Mouse (Mus musculus) kidney, embryonic 16.5 days (tissue): ENCODE results near the gene Art4. TPM values are rescaled to one million over a fixed set of nuclear protein-coding genes. Genes with fewer than 3 reads are reported as not detected.

Source experiments
- ATAC-seq: fragments of 200-750 bp; cut with Nextera tagmentation; 2 replicates; pipeline ENCODE4 v1.8.0; 2017; ENCODE audit warnings: moderate TSS enrichment; ENCODE audit not compliant: low FRiP score, low TSS enrichment
- H3K27ac ChIP-seq: fragments of 300-500 bp; sonication (generic); 2 replicates; pipeline ENCODE4 v1.5.1; 2014; ENCODE audit warnings: low read length
- H3K27me3 ChIP-seq: fragments of 300-500 bp; sonication (generic); 2 replicates; pipeline ENCODE4 v1.6.1; 2014; ENCODE audit warnings: low read length, control low read depth, mixed read lengths; ENCODE audit not compliant: insufficient read depth
- H3K36me3 ChIP-seq: fragments of 300-500 bp; sonication (generic); 2 replicates; pipeline ENCODE4 v1.6.1; 2014; ENCODE audit warnings: low read length, control low read depth, mixed read lengths; ENCODE audit not compliant: insufficient read depth
- H3K4me1 ChIP-seq: fragments of 300-500 bp; sonication (generic); 2 replicates; pipeline ENCODE4 v1.6.1; 2014; ENCODE audit warnings: low read length, control low read depth, mixed read lengths; ENCODE audit not compliant: insufficient read depth
- H3K4me2 ChIP-seq: fragments of 300-500 bp; sonication (generic); replicated peaks from 2 replicates; pipeline ENCODE4 v1.6.1; 2014; ENCODE audit warnings: low read depth, low read length
- H3K4me3 ChIP-seq: fragments of 300-500 bp; sonication (generic); 2 replicates; pipeline ENCODE4 v1.5.1; 2014; ENCODE audit warnings: mild to moderate bottlenecking, low read length
- H3K9ac ChIP-seq: fragments of 300-500 bp; sonication (generic); replicated peaks from 2 replicates; pipeline ENCODE4 v1.6.1; 2014; ENCODE audit warnings: low read length
- H3K9me3 ChIP-seq: fragments of 300-500 bp; sonication (generic); 2 replicates; pipeline ENCODE4 v1.6.1; 2016; ENCODE audit warnings: low read length, control low read depth
- WGBS: fragments of 180-500 bp; shearing (Covaris S2); extraction: QIAGEN DNeasy Blood & Tissue Kit; methylation state at CpG from one replicate; pipeline ENCODE4 v1.1.7; 2014; 5-methylcytosine and 5-hydroxymethylcytosine counted together
- polyA plus RNA-seq: library from polyadenylated mRNA; unstranded; fragments of >200 nt; fragmentation: Nextera tagmentation; extraction: Ambion mirVana; gene quantifications from 2 replicates; pipeline ENCODE4 v1.2.1, GENCODE M21; 2015

Gene Art4
- polyA plus RNA-seq, 1 experiment from 2014 or later, result 6.4 TPM

DNA sequence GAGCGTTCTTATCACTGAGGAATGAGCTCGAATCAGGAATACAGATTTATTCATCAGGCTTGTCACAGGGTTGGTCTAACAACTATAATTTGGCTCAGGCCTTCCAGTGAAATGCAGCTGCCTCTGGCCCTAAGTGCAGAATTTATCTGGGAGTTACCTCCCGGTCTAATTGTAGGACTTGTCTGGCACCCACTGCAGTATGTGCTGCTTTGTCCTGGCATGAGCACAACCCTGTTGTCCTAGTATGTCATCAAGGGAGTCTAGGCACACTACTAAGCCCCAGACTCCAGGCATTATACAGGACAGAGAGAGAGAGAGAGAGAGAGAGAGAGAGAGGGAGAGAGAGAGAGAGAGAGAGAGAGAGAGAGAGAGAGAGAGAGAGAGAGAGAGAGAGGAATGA lies 20.2 kb downstream of the Art4 start:
- ATAC-seq, result no peak
- no peaks in the 10 kb centered on the region for H3K27me3 ChIP-seq
- H3K36me3 ChIP-seq, result no peaks in the 10 kb centered on the region
- no peak overlapping the region for H3K9ac ChIP-seq
- no peaks in the 10 kb centered on the region for H3K9me3 ChIP-seq
- no peak overlapping the region for H3K4me3 ChIP-seq
- H3K27ac ChIP-seq, result no peak overlapping the region
- H3K4me2 ChIP-seq, result no peak overlapping the region
- H3K4me1 ChIP-seq, result no peaks in the 10 kb centered on the region
- 79% methylated on average over 3 of the region's 3 CpGs for whole genome bisulfite sequencing

DNA sequence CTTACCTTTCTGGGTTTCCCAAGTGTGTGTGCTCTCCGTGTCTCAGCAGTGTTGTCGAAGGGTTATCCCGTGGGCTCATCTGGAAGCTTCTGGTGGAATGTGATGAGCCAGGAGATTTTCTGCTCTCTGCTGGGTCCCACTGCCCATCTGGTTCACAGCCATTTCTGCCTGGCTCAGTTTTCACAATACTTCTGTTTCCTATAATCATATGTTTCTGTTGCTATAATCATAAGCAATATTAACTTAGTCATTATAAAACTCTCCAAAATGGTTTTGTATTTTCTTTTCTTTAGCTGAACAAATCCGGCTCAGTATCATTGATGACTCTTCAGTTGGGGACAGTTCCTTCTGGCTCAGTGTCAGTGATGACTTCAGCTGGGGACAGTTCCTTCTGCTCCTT lies 22.2 kb downstream of the Art4 start, which contains the start of gene Smco3:
Smco3 (minus strand) TSS at position 101 of the 400 bp plus-strand sequence.
- ATAC-seq, result no peak
- H3K27ac ChIP-seq, result no peak within 1 kb of the TSS
- 54% methylated on average over 4 of the region's 4 CpGs for WGBS
- H3K4me1 ChIP-seq, result no peaks in the 10 kb centered on the region
- H3K4me3 ChIP-seq, result peak within 1 kb of the TSS; percentile 21
- no peaks in the 10 kb centered on the region for H3K9me3 ChIP-seq
- no peaks in the 10 kb centered on the region for H3K36me3 ChIP-seq
- no peaks in the 10 kb centered on the region for H3K27me3 ChIP-seq
- H3K9ac ChIP-seq, result no peak within 1 kb of the TSS
- H3K4me2 ChIP-seq, result peak within 1 kb of the TSS; percentile 16; the same call in 1 of the 2 replicates

DNA sequence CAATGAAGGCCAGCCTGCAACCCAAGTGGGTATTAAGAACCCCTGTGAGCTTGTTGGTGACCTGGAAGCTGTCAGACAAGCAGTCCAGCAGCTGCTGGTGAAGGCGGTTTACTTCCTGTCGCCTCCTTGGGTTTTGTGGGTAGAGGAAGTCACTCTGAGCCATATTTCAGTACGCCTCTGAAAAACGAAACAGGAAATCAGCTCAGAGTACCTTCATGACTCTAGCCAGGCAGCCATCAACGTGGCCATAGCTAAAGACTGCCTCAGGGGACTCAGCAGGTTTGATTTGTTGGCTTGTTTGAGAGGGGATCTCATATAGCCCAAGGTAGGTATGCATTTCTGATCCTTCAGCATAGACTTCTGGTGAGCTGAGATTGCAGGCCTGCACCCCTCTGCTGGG lies 25.8 kb downstream of the Art4 start:
- Histone ChIP-seq H3K4me1 (peaks cover 10% of the 10 kb centered on the region), H3K4me2 (no peak overlapping the region), H3K27ac (no peak overlapping the region), H3K36me3 (no peaks in the 10 kb centered on the region), H3K9me3 (no peaks in the 10 kb centered on the region), H3K4me3 (no peak overlapping the region), H3K9ac (no peak overlapping the region), H3K27me3 (no peaks in the 10 kb centered on the region)
- ATAC-seq, result no peak
- 57% methylated on average over 5 of the region's 5 CpGs for WGBS

DNA sequence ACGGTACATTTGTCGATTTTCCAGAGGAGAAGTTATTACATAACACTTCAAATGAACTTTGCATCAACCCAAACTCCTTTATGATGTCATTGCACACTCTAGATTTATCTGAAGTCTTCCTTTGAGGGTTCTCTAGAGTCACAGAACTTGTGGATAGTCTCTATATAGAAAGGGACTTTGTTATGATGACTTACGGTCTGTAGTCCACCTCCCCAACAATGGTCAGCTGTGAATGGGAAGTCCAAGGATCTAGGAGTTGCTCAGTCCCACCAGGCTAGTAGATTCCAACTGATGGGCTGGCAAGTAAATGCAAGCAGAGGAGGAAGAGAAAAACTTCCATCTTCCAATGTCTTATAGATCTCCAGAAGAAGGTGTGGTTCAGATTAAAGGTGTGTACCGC lies 28.9 kb downstream of the Art4 start:
- peak overlapping the region; percentile 64 for H3K4me2 ChIP-seq
- ATAC-seq, result no peak
- H3K27ac ChIP-seq, result peak overlapping the region; percentile 62
- peaks cover 13% of the 10 kb centered on the region for H3K4me1 ChIP-seq
- H3K9ac ChIP-seq, result peak overlapping the region; percentile 61
- 33% methylated on average over 4 of the region's 4 CpGs for WGBS
- no peaks in the 10 kb centered on the region for H3K27me3 ChIP-seq
- no peaks in the 10 kb centered on the region for H3K9me3 ChIP-seq
- peak overlapping the region; percentile 66 for H3K4me3 ChIP-seq
- peaks cover 17% of the 10 kb centered on the region for H3K36me3 ChIP-seq

DNA sequence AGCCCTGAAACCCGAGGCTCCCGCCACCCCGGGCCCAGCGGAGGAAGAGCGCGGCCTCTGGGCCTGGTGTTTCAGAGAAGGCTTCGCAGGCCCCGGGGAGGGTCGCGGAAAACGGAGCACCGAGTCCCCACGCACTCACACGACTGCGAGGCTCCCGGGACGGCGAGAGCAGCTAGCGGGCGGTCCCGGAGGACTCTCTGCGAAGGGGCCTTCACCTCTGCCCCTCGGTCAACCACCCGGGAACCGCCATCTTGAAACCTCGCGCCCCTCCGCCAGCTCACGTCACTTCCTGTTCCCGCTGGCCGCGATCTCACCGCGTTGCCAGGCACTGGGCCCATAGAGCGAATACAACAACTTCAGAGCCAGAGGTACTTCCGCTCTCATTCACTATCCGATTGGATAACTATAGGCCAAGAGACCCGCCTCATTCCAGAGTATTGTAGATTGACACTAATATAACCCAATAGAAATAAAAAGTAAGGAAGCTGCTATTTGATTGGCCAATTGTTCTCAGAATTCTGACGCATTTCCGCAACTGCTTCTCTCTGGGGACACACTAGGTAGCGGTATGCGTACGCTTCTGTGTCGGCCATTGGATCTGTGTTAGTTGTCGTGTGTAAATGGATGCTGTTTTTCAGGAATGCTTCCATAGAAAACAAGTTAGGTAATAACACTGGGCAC lies 29.5 kb downstream of the Art4 start, which contains the start of gene Wbp11:
Wbp11 (minus strand) TSS at position 353 of the 681 bp plus-strand sequence.
- H3K36me3 ChIP-seq, result peaks cover 19% of the 10 kb centered on the region
- peak within 1 kb of the TSS; percentile 90 for H3K4me2 ChIP-seq
- ATAC-seq, result peak; percentile 100
- peaks cover 13% of the 10 kb centered on the region for H3K4me1 ChIP-seq
- H3K9ac ChIP-seq, result peak within 1 kb of the TSS; percentile 97
- WGBS, result under 1% methylated on average over 45 of the region's 45 CpGs
- no peaks in the 10 kb centered on the region for H3K9me3 ChIP-seq
- peak within 1 kb of the TSS; percentile 66 for H3K4me3 ChIP-seq
- no peaks in the 10 kb centered on the region for H3K27me3 ChIP-seq
- peak within 1 kb of the TSS; percentile 64 for H3K27ac ChIP-seq

DNA sequence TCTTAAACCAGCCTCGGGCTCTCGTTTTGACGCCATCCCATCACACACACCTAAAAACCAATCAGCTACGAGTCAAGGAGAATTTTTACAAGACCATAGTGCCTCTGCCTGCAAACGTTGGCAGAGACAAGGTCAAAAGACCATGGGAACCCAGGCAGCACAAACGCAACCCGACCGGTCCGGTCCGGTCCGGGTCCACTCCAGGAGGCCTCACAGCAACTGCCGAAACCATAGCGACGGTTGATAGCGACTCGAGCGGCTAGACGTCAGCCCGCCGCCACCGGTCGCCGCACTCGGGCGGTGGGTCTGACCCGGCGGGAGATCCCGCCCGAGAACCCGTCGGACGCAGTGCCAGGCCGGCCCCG lies 30.0 kb downstream of the Art4 start, which contains the start of gene BC049715:
BC049715 (plus strand) TSS at position 111 of the 365 bp plus-strand sequence.
- peak; percentile 19; the same call in 1 of the 2 replicates for ATAC-seq
- Histone ChIP-seq H3K27me3 (no peaks in the 10 kb centered on the region), H3K9me3 (no peaks in the 10 kb centered on the region), H3K36me3 (peaks cover 24% of the 10 kb centered on the region), H3K4me2 (peak within 1 kb of the TSS; percentile 90), H3K4me3 (peak within 1 kb of the TSS; percentile 66), H3K4me1 (peaks cover 13% of the 10 kb centered on the region), H3K27ac (peak within 1 kb of the TSS; percentile 64), H3K9ac (peak within 1 kb of the TSS; percentile 97)
- WGBS, result under 1% methylated on average over 34 of the region's 34 CpGs

DNA sequence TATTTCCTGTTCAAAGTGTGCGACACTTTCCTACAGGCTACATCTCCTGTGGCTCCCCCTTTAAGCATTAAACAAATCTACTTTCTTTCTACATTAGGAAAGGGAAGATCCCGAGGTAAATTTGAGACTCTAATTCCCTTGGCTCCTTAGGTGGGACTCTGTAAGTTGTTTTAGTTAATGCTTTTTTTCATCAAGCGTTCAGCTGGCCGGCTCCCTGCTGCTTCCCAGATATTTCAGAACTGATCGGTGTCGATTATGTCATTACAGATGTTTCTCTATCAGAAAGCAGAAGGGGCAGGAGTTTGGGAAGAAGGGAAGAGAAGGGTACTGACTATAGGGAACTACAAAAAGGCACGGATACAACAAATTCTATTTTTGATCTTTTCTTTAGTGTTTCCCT lies 30.4 kb downstream of the Art4 start:
- Histone ChIP-seq H3K36me3 (peaks cover 28% of the 10 kb centered on the region), H3K27me3 (no peaks in the 10 kb centered on the region), H3K4me1 (peaks cover 13% of the 10 kb centered on the region), H3K27ac (peak overlapping the region; percentile 64; the same call in 1 of the 2 replicates), H3K4me2 (peak overlapping the region; percentile 90), H3K9me3 (no peaks in the 10 kb centered on the region), H3K4me3 (peak overlapping the region; percentile 66), H3K9ac (peak overlapping the region; percentile 97)
- WGBS, result 11% methylated on average over 7 of the region's 7 CpGs
- no peak for ATAC-seq

DNA sequence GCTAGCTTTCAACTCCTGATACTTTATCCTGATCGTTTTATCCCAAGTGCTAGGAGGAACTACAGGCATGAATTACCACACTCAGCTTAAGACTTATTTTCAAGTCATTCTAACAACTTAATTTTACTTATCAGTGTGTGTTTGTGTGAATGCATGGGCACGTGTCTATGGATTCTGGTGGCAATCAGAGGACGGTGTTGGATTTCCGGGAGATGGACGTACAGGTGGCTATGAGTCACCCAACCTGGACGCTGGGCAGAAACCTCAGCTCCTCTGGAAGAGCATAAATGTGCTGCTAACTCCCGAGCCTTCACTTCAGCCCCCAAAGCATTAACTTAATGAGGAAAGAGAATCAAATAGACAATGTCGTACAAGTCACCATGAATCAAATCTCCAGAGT lies 32.5 kb downstream of the Art4 start:
- H3K27me3 ChIP-seq, result no peaks in the 10 kb centered on the region
- 91% methylated on average over 8 of the region's 8 CpGs for WGBS
- H3K4me2 ChIP-seq, result no peak overlapping the region
- no peak overlapping the region for H3K27ac ChIP-seq
- H3K4me3 ChIP-seq, result no peak overlapping the region
- peaks cover 49% of the 10 kb centered on the region for H3K36me3 ChIP-seq
- no peak overlapping the region for H3K9ac ChIP-seq
- peaks cover 13% of the 10 kb centered on the region for H3K4me1 ChIP-seq
- H3K9me3 ChIP-seq, result no peaks in the 10 kb centered on the region
- no peak for ATAC-seq

DNA sequence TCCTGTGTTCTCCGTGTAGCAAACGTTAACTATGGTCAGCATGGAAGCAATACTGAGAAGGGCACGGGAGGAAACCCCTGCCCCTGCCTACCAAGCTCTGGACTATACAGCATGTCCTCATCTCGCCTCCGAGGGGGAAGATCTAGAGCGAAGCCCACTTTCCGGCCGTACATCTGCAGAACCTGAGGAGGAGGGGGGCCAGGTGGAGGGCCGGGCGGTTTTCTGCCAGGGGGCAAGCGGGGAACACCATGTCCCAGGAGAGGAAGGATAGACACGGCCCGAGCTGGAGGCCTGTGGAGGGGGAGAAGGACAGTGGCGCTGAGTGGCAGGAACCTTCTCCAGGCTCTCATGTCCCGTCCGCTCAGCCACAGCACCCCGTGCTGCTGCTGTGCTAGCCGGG lies 36.4 kb downstream of the Art4 start:
- no peak overlapping the region for H3K9ac ChIP-seq
- no peak; the same call in 1 of the 2 replicates for ATAC-seq
- no peak overlapping the region for H3K4me2 ChIP-seq
- no peak overlapping the region for H3K27ac ChIP-seq
- no peaks in the 10 kb centered on the region for H3K27me3 ChIP-seq
- 96% methylated on average over 18 of the region's 18 CpGs for WGBS
- peaks cover 78% of the 10 kb centered on the region for H3K36me3 ChIP-seq
- no peak overlapping the region for H3K4me3 ChIP-seq
- no peaks in the 10 kb centered on the region for H3K9me3 ChIP-seq
- H3K4me1 ChIP-seq, result no peaks in the 10 kb centered on the region

DNA sequence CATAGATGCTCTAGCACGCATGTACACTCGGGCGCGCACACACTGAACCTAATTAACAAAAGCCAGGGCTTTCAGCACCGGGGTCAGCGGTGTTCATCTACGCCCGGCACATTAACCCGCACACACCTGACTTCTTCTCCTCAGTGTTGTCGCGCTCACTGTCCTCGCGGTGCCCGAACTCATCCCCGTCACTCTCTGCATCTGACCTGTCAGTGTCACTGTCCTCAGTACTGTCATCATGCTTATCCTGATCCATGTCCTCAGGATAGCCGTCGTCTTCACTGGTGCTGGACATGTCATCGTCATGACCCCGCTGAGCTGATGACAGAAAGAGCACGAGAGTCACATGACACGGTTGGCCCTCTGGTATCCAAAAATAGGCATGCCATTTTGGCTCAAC lies 37.2 kb downstream of the Art4 start:
- no peaks in the 10 kb centered on the region for H3K9me3 ChIP-seq

More for the DNA sequence above, 37.2 kb downstream of the Art4 start:
- H3K4me1 ChIP-seq, result no peaks in the 10 kb centered on the region
- H3K36me3 ChIP-seq, result peaks cover 81% of the 10 kb centered on the region
- H3K4me2 ChIP-seq, result no peak overlapping the region
- H3K4me3 ChIP-seq, result no peak overlapping the region
- no peak overlapping the region for H3K9ac ChIP-seq
- WGBS, result 95% methylated on average over 21 of the region's 21 CpGs
- no peaks in the 10 kb centered on the region for H3K27me3 ChIP-seq
- no peak for ATAC-seq
- H3K27ac ChIP-seq, result no peak overlapping the region
